Mouse (Mus musculus) CH12.LX (cell line): ENCODE measurements around the gene Sergef. TPM values are rescaled to one million over a fixed set of nuclear protein-coding genes. Genes with fewer than 3 reads are reported as not detected.

Source experiments
- DNase-seq: peaks from one replicate; pipeline ENCODE4 v3.0.0-alpha.2; 2013; ENCODE audit errors: extremely low read depth
- H3K27ac ChIP-seq: 2 replicates; pipeline ENCODE4 v1.5.1; 2012; ENCODE audit warnings: low read depth, mild to moderate bottlenecking, control low read depth, moderate library complexity; ENCODE audit not compliant: insufficient read depth
- H3K27me3 ChIP-seq: replicated peaks from 2 replicates; pipeline ENCODE3; 2012; ENCODE audit warnings: inconsistent platforms
- H3K36me3 ChIP-seq, 2 experiments: replicated peaks in 1 of 2; 2 replicates each; pipeline versions ENCODE3 to v1.6.1; 2012; ENCODE audit warnings: inconsistent platforms in 1 of 2, low read length in 1 of 2, mild to moderate bottlenecking in 1 of 2, mixed read lengths in 1 of 2, moderate library complexity in 1 of 2; ENCODE audit not compliant: control insufficient read depth in 1 of 2, insufficient read depth in 1 of 2
- H3K4me1 ChIP-seq, 2 experiments: 2 replicates each; pipeline ENCODE4 v1.6.1; 2012; ENCODE audit warnings: inconsistent platforms in 1 of 2, moderate library complexity in 1 of 2; ENCODE audit not compliant: insufficient read depth in 2 of 2, control insufficient read depth in 1 of 2
- H3K4me2 ChIP-seq: 2 replicates; pipeline ENCODE4 v1.6.1; 2012; ENCODE audit warnings: low read depth, mild to moderate bottlenecking, control low read depth; ENCODE audit not compliant: poor library complexity, insufficient read depth, severe bottlenecking
- H3K4me3 ChIP-seq, 3 experiments: fragments of 150-350 bp in 1 of 3; sonication (generic) in 1 of 3; replicated peaks in 1 of 3; 2 replicates each; pipeline versions ENCODE3 to v1.5.1; 2011 to 2012; ENCODE audit warnings: low read depth in 2 of 3, low read length in 2 of 3, mild to moderate bottlenecking in 2 of 3, moderate library complexity in 2 of 3, control low read depth in 1 of 3, improper control_type of control experiment in 1 of 3, inconsistent platforms in 1 of 3, mixed read lengths in 1 of 3; ENCODE audit not compliant: poor library complexity in 1 of 3
- H3K79me2 ChIP-seq: replicated peaks from 2 replicates; pipeline ENCODE4 v1.6.1; 2012; ENCODE audit warnings: mild to moderate bottlenecking, moderate library complexity; ENCODE audit not compliant: control insufficient read depth, poor library complexity, insufficient read depth, severe bottlenecking; ENCODE audit errors: extremely low read depth
- H3K9ac ChIP-seq: 2 replicates; pipeline ENCODE4 v1.6.1; 2012; ENCODE audit warnings: low read depth, mild to moderate bottlenecking, control low read depth, moderate library complexity; ENCODE audit not compliant: insufficient read depth
- H3K9me3 ChIP-seq: replicated peaks from 2 replicates; pipeline ENCODE3; 2012; ENCODE audit warnings: low read length, inconsistent platforms, mixed read lengths
- BHLHE40 ChIP-seq: IDR thresholded peaks from 2 replicates; pipeline ENCODE4 v1.6.1; 2011; ENCODE audit warnings: mild to moderate bottlenecking, low read depth, low read length, improper control_type of control experiment
- CHD1 ChIP-seq: IDR thresholded peaks from 2 replicates; pipeline ENCODE4 v1.6.1; 2012; ENCODE audit warnings: low read depth, low read length, improper control_type of control experiment, inconsistent platforms
- E2F4 ChIP-seq: IDR thresholded peaks from 2 replicates; pipeline ENCODE4 v1.6.1; 2011; ENCODE audit warnings: low read depth, low read length, improper control_type of control experiment; ENCODE audit not compliant: insufficient replicate concordance
- EP300 ChIP-seq: IDR thresholded peaks from 2 replicates; pipeline ENCODE4 v1.6.1; 2011; ENCODE audit warnings: low read length, improper control_type of control experiment
- ETS1 ChIP-seq: conservative IDR thresholded peaks from 2 replicates; pipeline ENCODE4 v1.6.1; 2012; ENCODE audit warnings: low read depth, mild to moderate bottlenecking, inconsistent platforms, low read length, improper control_type of control experiment, moderate library complexity
- GABPA ChIP-seq: IDR thresholded peaks from 2 replicates; pipeline ENCODE4 v1.6.1; 2012; ENCODE audit warnings: low read depth, low read length, improper control_type of control experiment, inconsistent platforms; ENCODE audit not compliant: insufficient replicate concordance
- HCFC1 ChIP-seq: IDR thresholded peaks from 2 replicates; pipeline ENCODE4 v1.6.1; 2012; ENCODE audit warnings: low read depth, mild to moderate bottlenecking, inconsistent platforms, low read length, improper control_type of control experiment
- IRF4 ChIP-seq: IDR thresholded peaks from 2 replicates; pipeline ENCODE4 v1.6.1; 2014; ENCODE audit warnings: low read depth, mild to moderate bottlenecking, inconsistent platforms, low read length, improper control_type of control experiment
- JUN ChIP-seq: IDR thresholded peaks from 2 replicates; pipeline ENCODE4 v1.6.1; 2011; ENCODE audit warnings: low read depth, mild to moderate bottlenecking, low read length, improper control_type of control experiment, moderate library complexity; ENCODE audit not compliant: insufficient read depth
- JUND ChIP-seq: conservative IDR thresholded peaks from 2 replicates; pipeline ENCODE4 v1.6.1; 2011; ENCODE audit warnings: low read depth, low read length, improper control_type of control experiment
- KAT2A ChIP-seq: IDR thresholded peaks from 2 replicates; pipeline ENCODE4 v1.6.1; 2012; ENCODE audit warnings: low read length, improper control_type of control experiment, inconsistent platforms; ENCODE audit not compliant: insufficient replicate concordance
- MAX ChIP-seq: IDR thresholded peaks from 2 replicates; pipeline ENCODE4 v1.6.1; 2011; ENCODE audit warnings: low read length, improper control_type of control experiment
- MAZ ChIP-seq: IDR thresholded peaks from 2 replicates; pipeline ENCODE4 v1.6.1; 2012; ENCODE audit warnings: low read depth, mild to moderate bottlenecking, inconsistent platforms, low read length, improper control_type of control experiment, moderate library complexity
- MXI1 ChIP-seq: IDR thresholded peaks from 2 replicates; pipeline ENCODE4 v1.6.1; 2011; ENCODE audit warnings: mild to moderate bottlenecking, low read depth, low read length, improper control_type of control experiment
- NELFE ChIP-seq: IDR thresholded peaks from 2 replicates; pipeline ENCODE4 v1.6.1; 2011; ENCODE audit warnings: low read depth, low read length, improper control_type of control experiment
- NRF1 ChIP-seq: IDR thresholded peaks from 2 replicates; pipeline ENCODE4 v1.6.1; 2014; ENCODE audit warnings: low read depth, mild to moderate bottlenecking, inconsistent platforms, low read length, improper control_type of control experiment, moderate library complexity
- POLR2A ChIP-seq: IDR thresholded peaks from 2 replicates; pipeline ENCODE4 v1.6.1; 2011; ENCODE audit warnings: low read depth, mild to moderate bottlenecking, improper control_type of control experiment, low read length
- POLR2AphosphoS2 ChIP-seq: IDR thresholded peaks from 2 replicates; pipeline ENCODE4 v1.6.1; 2011; ENCODE audit warnings: low read depth, low read length, improper control_type of control experiment
- RCOR1 ChIP-seq: conservative IDR thresholded peaks from 2 replicates; pipeline ENCODE4 v1.6.1; 2012; ENCODE audit warnings: low read depth, mild to moderate bottlenecking, inconsistent platforms, low read length, improper control_type of control experiment
- SMC3 ChIP-seq: IDR thresholded peaks from 2 replicates; pipeline ENCODE4 v1.6.1; 2011; ENCODE audit warnings: low read depth, low read length, improper control_type of control experiment
- TBP ChIP-seq: conservative IDR thresholded peaks from 2 replicates; pipeline ENCODE4 v1.6.1; 2011; ENCODE audit warnings: low read depth, low read length, improper control_type of control experiment
- TCF12 ChIP-seq: IDR thresholded peaks from 2 replicates; pipeline ENCODE4 v1.6.1; 2014; ENCODE audit warnings: low read depth, mild to moderate bottlenecking, inconsistent platforms, low read length, improper control_type of control experiment
- UBTF ChIP-seq: IDR thresholded peaks from 2 replicates; pipeline ENCODE4 v1.6.1; 2012; ENCODE audit warnings: low read depth, mild to moderate bottlenecking, inconsistent platforms, low read length, improper control_type of control experiment, moderate library complexity
- USF1 ChIP-seq: IDR thresholded peaks from 2 replicates; pipeline ENCODE4 v1.6.1; 2014; ENCODE audit warnings: low read depth, mild to moderate bottlenecking, inconsistent platforms, low read length, improper control_type of control experiment
- ZC3H11A ChIP-seq: IDR thresholded peaks from 2 replicates; pipeline ENCODE4 v1.6.1; 2012; ENCODE audit warnings: low read depth, mild to moderate bottlenecking, inconsistent platforms, low read length, improper control_type of control experiment
- ZNF384 ChIP-seq: IDR thresholded peaks from 2 replicates; pipeline ENCODE4 v1.6.1; 2012; ENCODE audit warnings: low read depth, low read length, improper control_type of control experiment, inconsistent platforms
- dilution Hi-C: fragments of 300-500 bp; cut with MboI; formaldehyde crosslinking; loops from 2 replicates; pipeline ENCODE4 v1.14.3; 2020; ENCODE audit warnings: low sequenced_read_pairs; ENCODE audit not compliant: extremely low pct_unique_long_range_greater_than_20kb, extremely low pct_ligation_motif_present
- in situ Hi-C: fragments of 300-500 bp; cut with MboI; formaldehyde crosslinking; loops from 3 replicates; pipeline ENCODE4 v1.14.3; 2019; ENCODE audit warnings: low sequenced_read_pairs, low pct_ligation_motif_present, low pct_unique_long_range_greater_than_20kb, mixed read lengths
- polyA plus RNA-seq: library from polyadenylated mRNA; unstranded; fragments of >175 nt; gene quantifications from 2 replicates; pipeline ENCODE4 v1.2.1, GENCODE M21; 2012; ENCODE audit warnings: low read depth; ENCODE audit not compliant: insufficient read length
- total RNA-seq, 2 experiments: library from RNA; depleted of rRNA; stranded (reverse); fragments of 300-350 nt in 1 of 2; fragments of >200 nt in 1 of 2; gene quantifications; 2 replicates each; pipeline ENCODE4 v1.2.3; 2012 to 2014

Sergef gene
- total and polyA plus RNA-seq, 3 experiments = 13.0 to 18.0 (median 14.1) TPM

- Histone ChIP-seq H3K36me3 (peaks cover 0 to 5% of the 10 kb centered on the region in 2 experiments), H3K79me2 (no peaks in the 10 kb centered on the region), H3K4me3 (no peak overlapping the region), H3K9ac (no peak overlapping the region), H3K27ac (no peak overlapping the region), H3K4me2 (no peak overlapping the region), H3K4me1 (peaks cover 10 to 48% of the 10 kb centered on the region in 2 experiments), H3K9me3 (peaks cover 23% of the 10 kb centered on the region), H3K27me3 (no peaks in the 10 kb centered on the region)
- TF ChIP-seq EP300 (no peak), JUN (no peak), MXI1 (no peak), HCFC1 (no peak), BHLHE40 (no peak), GABPA (no peak), TBP (no peak), ETS1 (no peak), SMC3 (no peak), JUND (no peak), MAZ (no peak), TCF12 (no peak), UBTF (no peak), NRF1 (no peak), CHD1 (no peak), IRF4 (no peak), POLR2AphosphoS2 (no peak)
- DNase-seq = no peak
- in situ Hi-C loops = loop anchor here (10.0 kb wide), 1 partner anchor 145 kb away; no protein-coding TSS in a partner anchor
- dilution Hi-C loops = no loop called here
Measured at GRCm38 (mm10) chr7:46399676-46400075, 239.9 kb downstream of the Sergef start.

DNA sequence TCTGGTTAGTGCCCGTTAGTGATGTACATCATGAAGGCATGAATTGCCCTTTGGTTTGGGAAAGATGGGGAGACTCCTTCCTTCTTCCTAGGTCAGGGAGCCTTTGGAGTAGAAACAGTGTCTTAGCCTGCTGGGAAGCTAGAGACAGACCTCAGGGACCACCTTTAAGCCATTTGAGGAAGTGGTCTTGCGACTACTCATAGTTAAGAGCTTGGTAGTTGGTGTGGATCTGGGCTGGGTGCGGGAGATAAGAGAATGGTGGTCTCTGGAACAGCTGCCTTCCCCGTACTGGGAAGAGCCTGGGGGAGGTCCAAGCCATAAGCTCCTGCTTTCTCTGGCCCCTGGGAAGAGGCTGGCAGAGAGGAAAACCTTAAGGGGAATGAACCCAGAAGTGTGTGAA, 241.0 kb downstream of the Sergef start:
- in situ Hi-C loops = no loop called here
- TF ChIP-seq SMC3 = no peak
- TF ChIP-seq ZC3H11A = no peak
- no peak for TF ChIP-seq POLR2A
- no peak for TF ChIP-seq MAX
- no peak for TF ChIP-seq JUND
- TF ChIP-seq USF1 = no peak
- TF ChIP-seq RCOR1 = no peak
- no peak for TF ChIP-seq TCF12
- no peak for TF ChIP-seq KAT2A
- no peak for TF ChIP-seq NELFE
- TF ChIP-seq UBTF = no peak
- no peak for TF ChIP-seq ZNF384
- no peak for TF ChIP-seq BHLHE40
- no peak for TF ChIP-seq TBP
- no peak for TF ChIP-seq E2F4
- TF ChIP-seq HCFC1 = no peak
- no peak for TF ChIP-seq CHD1
- TF ChIP-seq POLR2AphosphoS2 = no peak
- TF ChIP-seq NRF1 = no peak
- DNase-seq = no peak
- peaks cover 0 to 5% of the 10 kb centered on the region in 2 experiments for H3K36me3 ChIP-seq
- H3K27ac ChIP-seq = no peak overlapping the region
- H3K4me3 ChIP-seq = no peak overlapping the region
- H3K79me2 ChIP-seq = no peaks in the 10 kb centered on the region
- dilution Hi-C loops = no loop called here
- H3K9me3 ChIP-seq = peaks cover 23% of the 10 kb centered on the region
- H3K9ac ChIP-seq = no peak overlapping the region
- H3K4me2 ChIP-seq = no peak overlapping the region
- H3K27me3 ChIP-seq = no peaks in the 10 kb centered on the region
- peaks cover 10 to 51% of the 10 kb centered on the region in 2 experiments for H3K4me1 ChIP-seq
